Mouse (Mus musculus) heart, embryonic 14.5 days (tissue): ENCODE data around the gene Rpa2. TPM values are rescaled to one million over a fixed set of nuclear protein-coding genes. Genes with fewer than 3 reads are reported as not detected.

Experiments used
- ATAC-seq: fragments of 200-750 bp; cut with Nextera tagmentation; 2 replicates; pipeline ENCODE4 v1.8.0; 2017; ENCODE audit warnings: low read depth, moderate TSS enrichment; ENCODE audit not compliant: insufficient number of reproducible peaks, insufficient read depth, low FRiP score
- H3K27ac ChIP-seq, 2 experiments: fragments of 200-500 bp in 1 of 2; fragments of 300-500 bp in 1 of 2; sonication (generic) in 1 of 2; replicated peaks in 1 of 2; 2 replicates each; pipeline ENCODE4 v1.5.1; 2012 to 2014; ENCODE audit warnings: low read depth in 2 of 2, low read length in 2 of 2, control low read depth in 1 of 2, mild to moderate bottlenecking in 1 of 2, mixed read lengths in 1 of 2; ENCODE audit not compliant: control insufficient read depth in 1 of 2, insufficient read depth in 1 of 2
- H3K27me3 ChIP-seq: fragments of 300-500 bp; sonication (generic); 2 replicates; pipeline ENCODE4 v1.6.1; 2014; ENCODE audit warnings: mild to moderate bottlenecking, low read length, control low read depth; ENCODE audit not compliant: control insufficient read depth, insufficient read depth
- H3K36me3 ChIP-seq: fragments of 300-500 bp; sonication (generic); 2 replicates; pipeline ENCODE4 v1.6.1; 2014; ENCODE audit warnings: mild to moderate bottlenecking, control low read depth, low read length, mixed read lengths; ENCODE audit not compliant: control insufficient read depth, insufficient read depth
- H3K4me1 ChIP-seq, 2 experiments: fragments of 200-500 bp in 1 of 2; fragments of 300-500 bp in 1 of 2; sonication (generic) in 1 of 2; 2 replicates each; pipeline ENCODE4 v1.6.1; 2012 to 2014; ENCODE audit warnings: low read length in 2 of 2, control low read depth in 1 of 2, mixed read lengths in 1 of 2; ENCODE audit not compliant: control insufficient read depth in 2 of 2, insufficient read depth in 2 of 2
- H3K4me2 ChIP-seq: fragments of 300-500 bp; sonication (generic); 2 replicates; pipeline ENCODE4 v1.6.1; 2014; ENCODE audit warnings: mild to moderate bottlenecking, low read length
- H3K4me3 ChIP-seq, 2 experiments: fragments of 200-500 bp in 1 of 2; fragments of 300-500 bp in 1 of 2; sonication (generic) in 1 of 2; 2 replicates each; pipeline ENCODE4 v1.5.1; 2012 to 2014; ENCODE audit warnings: low read length in 2 of 2, mild to moderate bottlenecking in 2 of 2, control low read depth in 1 of 2, low read depth in 1 of 2, moderate library complexity in 1 of 2; ENCODE audit not compliant: control insufficient read depth in 1 of 2, insufficient read depth in 1 of 2
- H3K9ac ChIP-seq: fragments of 300-500 bp; sonication (generic); 2 replicates; pipeline ENCODE4 v1.6.1; 2014; ENCODE audit warnings: mild to moderate bottlenecking, low read length
- H3K9me3 ChIP-seq: fragments of 300-500 bp; sonication (generic); 2 replicates; pipeline ENCODE4 v1.6.1; 2016; ENCODE audit warnings: low read length, control low read depth; ENCODE audit not compliant: control insufficient read depth
- WGBS: fragments of 180-500 bp; shearing (Covaris S2); extraction: QIAGEN DNeasy Blood & Tissue Kit; methylation state at CpG from one replicate; pipeline ENCODE4 v1.1.7; 2014; 5-methylcytosine and 5-hydroxymethylcytosine counted together
- polyA plus RNA-seq: library from polyadenylated mRNA; unstranded; fragments of >200 nt; fragmentation: Nextera tagmentation; extraction: Ambion mirVana; gene quantifications from 2 replicates; pipeline ENCODE4 v1.2.1, GENCODE M21; 2014

The Rpa2 gene
- polyA plus RNA-seq, 1 experiment from 2014 or later: 74.3 TPM

- Histone ChIP-seq H3K36me3 (peaks cover 68% of the 10 kb centered on the region), H3K27ac (no peak overlapping the region), H3K4me3 (no peak overlapping the region), H3K9me3 (no peaks in the 10 kb centered on the region), H3K4me2 (no peak overlapping the region), H3K9ac (no peak overlapping the region), H3K4me1 (peaks cover 0 to 9% of the 10 kb centered on the region in 2 experiments; a peak in 2 of 4 replicates), H3K27me3 (no peaks in the 10 kb centered on the region)
- no peak for ATAC-seq
- WGBS: 94% methylated on average over 9 of the region's 9 CpGs
Measured at GRCm38 (mm10) chr4:132771776-132772175, 3.6 kb downstream of the Rpa2 start.

- no peaks in the 10 kb centered on the region for H3K9me3 ChIP-seq
- H3K4me3 ChIP-seq: no peak overlapping the region
- H3K4me1 ChIP-seq: no peaks in the 10 kb centered on the region
- no peak overlapping the region for H3K9ac ChIP-seq
- H3K27ac ChIP-seq: no peak overlapping the region
- H3K36me3 ChIP-seq: peaks cover 96% of the 10 kb centered on the region
- H3K27me3 ChIP-seq: no peaks in the 10 kb centered on the region
- no peak overlapping the region for H3K4me2 ChIP-seq
- ATAC-seq: no peak
- 80% methylated on average over 3 of the region's 3 CpGs for WGBS
Measured at GRCm38 (mm10) chr4:132774905-132775304, 6.8 kb downstream of the Rpa2 start.

GRCm38 (mm10) chr4:132776764-132777163 is 8.6 kb downstream of the Rpa2 start:
- Histone ChIP-seq H3K27me3 (no peaks in the 10 kb centered on the region), H3K9ac (no peak overlapping the region), H3K27ac (no peak overlapping the region), H3K4me1 (no peaks in the 10 kb centered on the region), H3K36me3 (peaks cover 78% of the 10 kb centered on the region), H3K9me3 (no peaks in the 10 kb centered on the region), H3K4me3 (no peak overlapping the region), H3K4me2 (no peak overlapping the region)
- ATAC-seq: no peak
- 72% methylated on average over 5 of the region's 5 CpGs for WGBS

GRCm38 (mm10) chr4:132778562-132779201 is 10.6 kb downstream of the Rpa2 start:
- no peak overlapping the region for H3K27ac ChIP-seq
- H3K4me3 ChIP-seq: no peak overlapping the region
- H3K4me1 ChIP-seq: no peaks in the 10 kb centered on the region
- H3K9ac ChIP-seq: no peak overlapping the region
- H3K4me2 ChIP-seq: no peak overlapping the region
- WGBS: 93% methylated on average over 6 of the region's 6 CpGs
- no peaks in the 10 kb centered on the region for H3K9me3 ChIP-seq
- peaks cover 59% of the 10 kb centered on the region for H3K36me3 ChIP-seq
- no peaks in the 10 kb centered on the region for H3K27me3 ChIP-seq
- ATAC-seq: no peak

- Histone ChIP-seq H3K27me3 (no peaks in the 10 kb centered on the region), H3K36me3 (peaks cover 43% of the 10 kb centered on the region), H3K9ac (no peak overlapping the region), H3K27ac (no peak overlapping the region), H3K4me3 (no peak overlapping the region), H3K4me2 (no peak overlapping the region), H3K4me1 (no peaks in the 10 kb centered on the region), H3K9me3 (no peaks in the 10 kb centered on the region)
- ATAC-seq: no peak
- WGBS: 85% methylated on average over 4 of the region's 4 CpGs
Measured at GRCm38 (mm10) chr4:132780288-132780687, 12.2 kb downstream of the Rpa2 start.

GRCm38 (mm10) chr4:132783732-132784131 is 15.6 kb downstream of the Rpa2 start:
- Histone ChIP-seq H3K27me3 (no peaks in the 10 kb centered on the region), H3K4me3 (no peak overlapping the region), H3K27ac (no peak overlapping the region), H3K9me3 (no peaks in the 10 kb centered on the region), H3K9ac (no peak overlapping the region), H3K4me1 (no peaks in the 10 kb centered on the region), H3K36me3 (peaks cover 8% of the 10 kb centered on the region), H3K4me2 (no peak overlapping the region)
- ATAC-seq: no peak
- WGBS: 78% methylated on average over 2 of the region's 2 CpGs

- Histone ChIP-seq H3K4me1 (no peaks in the 10 kb centered on the region), H3K9ac (no peak overlapping the region), H3K4me3 (no peak overlapping the region), H3K9me3 (no peaks in the 10 kb centered on the region), H3K27me3 (no peaks in the 10 kb centered on the region), H3K4me2 (no peak overlapping the region), H3K27ac (no peak overlapping the region), H3K36me3 (no peaks in the 10 kb centered on the region)
- no peak for ATAC-seq
- WGBS: 86% methylated on average over 13 of the region's 13 CpGs
Measured at GRCm38 (mm10) chr4:132785228-132785627, 17.1 kb downstream of the Rpa2 start.

GRCm38 (mm10) chr4:132789731-132790130 is 21.6 kb downstream of the Rpa2 start:
- H3K4me2 ChIP-seq: no peak overlapping the region
- WGBS: 70% methylated on average over 8 of the region's 8 CpGs
- no peak overlapping the region for H3K9ac ChIP-seq
- H3K36me3 ChIP-seq: no peaks in the 10 kb centered on the region
- H3K27me3 ChIP-seq: peaks cover 9% of the 10 kb centered on the region
- H3K27ac ChIP-seq: no peak overlapping the region
- ATAC-seq: no peak
- H3K4me3 ChIP-seq: no peak overlapping the region
- no peaks in the 10 kb centered on the region for H3K4me1 ChIP-seq
- no peaks in the 10 kb centered on the region for H3K9me3 ChIP-seq
